Mouse (Mus musculus): ENCODE measurements at regions not wholly inside any gene's neighbourhood (a gene's known extent, or its start where the extent isn't known, plus 50 kb on each side); places are given as distances from the start of the nearest gene placed in this dataset.

DNA sequence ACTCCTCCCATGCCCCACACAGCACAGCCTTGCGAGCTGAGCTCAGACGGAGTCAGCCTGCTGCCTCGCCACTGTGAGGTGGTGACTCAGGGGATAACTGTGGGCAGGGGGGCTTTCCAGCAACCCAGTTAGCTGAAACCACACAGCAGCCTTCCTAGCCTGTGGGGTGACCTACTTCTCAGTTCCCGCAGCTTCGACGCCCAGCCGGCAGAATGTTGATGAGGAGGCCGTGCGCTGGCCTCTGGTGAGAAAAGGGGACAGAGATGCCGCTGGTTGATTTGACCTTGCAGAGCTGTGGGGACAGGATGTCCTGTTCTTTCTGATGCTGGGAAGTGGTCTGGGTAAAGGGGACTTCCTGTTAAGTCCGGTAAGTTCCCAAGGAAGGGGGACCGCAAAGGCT is 143.2 kb upstream of the Id2 start:
- no peak overlapping the region for H3K27ac ChIP-seq (ENCODE audit: low read depth, low read length)
- H3K4me3 ChIP-seq (ENCODE audit: low read depth, low read length) = no peak overlapping the region
- ATAC-seq (ENCODE audit: insufficient read depth, low FRiP score, low TSS enrichment) (no peak), DNase-seq (ENCODE audit: low spot score) (no peak)
- H3K27me3 ChIP-seq (ENCODE audit: control insufficient read depth, insufficient read depth, low read length) = no peaks in the 10 kb centered on the region
- H3K9me3 ChIP-seq (ENCODE audit: control insufficient read depth, low read length) = no peaks in the 10 kb centered on the region
- 64% methylated on average over 12 of the region's 12 CpGs for whole genome bisulfite sequencing
- H3K36me3 ChIP-seq (ENCODE audit: control insufficient read depth, insufficient read depth, low read length) = no peaks in the 10 kb centered on the region
- no peak overlapping the region for H3K4me2 ChIP-seq (ENCODE audit: low read depth)
- no peaks in the 10 kb centered on the region for H3K4me1 ChIP-seq (ENCODE audit: control insufficient read depth, insufficient read depth, low read length)
- no peak overlapping the region for H3K9ac ChIP-seq (ENCODE audit: low read length)

DNA sequence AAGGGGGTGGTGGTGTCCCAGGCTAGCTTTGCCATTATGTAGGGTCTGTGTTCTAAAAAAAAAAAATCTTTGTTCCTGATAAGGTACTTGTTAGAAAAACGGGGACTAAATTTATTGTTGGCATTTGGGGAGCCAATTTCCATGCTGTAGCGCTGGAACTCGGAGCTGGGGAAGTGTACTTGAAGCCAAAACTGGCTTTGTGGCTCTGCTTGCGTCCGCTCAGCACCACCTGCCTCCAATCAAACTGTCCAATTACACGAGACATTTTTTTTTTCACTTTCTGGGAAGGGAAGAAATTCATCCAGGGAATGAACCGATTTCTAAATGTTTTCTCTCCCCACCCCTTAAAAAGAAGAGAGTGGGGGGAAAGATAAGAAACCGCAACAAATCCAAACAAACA is 138.1 kb upstream of the Id2 start:
- H3K27me3 ChIP-seq (ENCODE audit: control insufficient read depth, insufficient read depth, low read length) = no peaks in the 10 kb centered on the region
- no peaks in the 10 kb centered on the region for H3K4me1 ChIP-seq (ENCODE audit: control insufficient read depth, insufficient read depth, low read length)
- no peak overlapping the region for H3K4me2 ChIP-seq (ENCODE audit: low read depth)
- H3K27ac ChIP-seq (ENCODE audit: low read depth, low read length) = no peak overlapping the region
- DNase-seq (ENCODE audit: low spot score) = no peak
- no peak overlapping the region for H3K4me3 ChIP-seq (ENCODE audit: low read depth, low read length)
- ATAC-seq (ENCODE audit: insufficient read depth, low FRiP score, low TSS enrichment) = no peak
- H3K36me3 ChIP-seq (ENCODE audit: control insufficient read depth, insufficient read depth, low read length) = no peaks in the 10 kb centered on the region
- H3K9me3 ChIP-seq (ENCODE audit: control insufficient read depth, low read length) = no peaks in the 10 kb centered on the region
- H3K9ac ChIP-seq (ENCODE audit: low read length) = no peak overlapping the region
- 72% methylated on average over 8 of the region's 8 CpGs for WGBS

DNA sequence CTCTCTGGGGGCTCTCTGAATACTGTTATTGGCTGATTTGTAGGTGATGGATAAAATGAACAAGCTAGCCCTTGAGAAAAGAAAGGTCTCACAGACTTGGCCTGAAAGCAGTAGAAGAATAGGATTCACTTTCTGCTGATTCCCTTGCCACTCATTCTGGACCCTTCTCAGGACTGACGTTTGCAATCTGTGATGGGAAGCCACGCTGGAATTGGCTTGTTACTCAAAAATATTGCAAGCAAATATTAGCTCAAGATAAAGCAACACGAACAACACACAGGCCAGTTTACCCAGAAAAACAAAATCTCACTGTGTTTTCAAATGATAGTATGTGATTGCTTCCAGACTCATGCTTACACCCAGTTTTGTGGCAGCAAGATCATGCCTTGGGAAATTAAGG is 137.7 kb upstream of the Id2 start:
- H3K36me3 ChIP-seq (ENCODE audit: control insufficient read depth, insufficient read depth, low read length) = no peaks in the 10 kb centered on the region
- H3K4me1 ChIP-seq (ENCODE audit: control insufficient read depth, insufficient read depth, low read length) = no peaks in the 10 kb centered on the region
- no peaks in the 10 kb centered on the region for H3K27me3 ChIP-seq (ENCODE audit: control insufficient read depth, insufficient read depth, low read length)
- H3K4me2 ChIP-seq (ENCODE audit: low read depth) = no peak overlapping the region
- no peak overlapping the region for H3K4me3 ChIP-seq (ENCODE audit: low read depth, low read length)
- no peaks in the 10 kb centered on the region for H3K9me3 ChIP-seq (ENCODE audit: control insufficient read depth, low read length)
- H3K9ac ChIP-seq (ENCODE audit: low read length) = no peak overlapping the region
- 88% methylated on average over 3 of the region's 3 CpGs for WGBS
- no peak overlapping the region for H3K27ac ChIP-seq (ENCODE audit: low read depth, low read length)
- ATAC-seq (ENCODE audit: insufficient read depth, low FRiP score, low TSS enrichment) (no peak), DNase-seq (ENCODE audit: low spot score) (no peak)

GRCm38 (mm10) chr12:25233027-25233535 is 136.1 kb upstream of the Id2 start:
- H3K4me1 ChIP-seq (ENCODE audit: control insufficient read depth, insufficient read depth, low read length) = no peaks in the 10 kb centered on the region
- no peak overlapping the region for H3K4me3 ChIP-seq (ENCODE audit: low read depth, low read length)
- ATAC-seq (ENCODE audit: insufficient read depth, low FRiP score, low TSS enrichment) = no peak
- H3K27ac ChIP-seq (ENCODE audit: low read depth, low read length) = no peak overlapping the region
- no peak overlapping the region for H3K9ac ChIP-seq (ENCODE audit: low read length)
- H3K4me2 ChIP-seq (ENCODE audit: low read depth) = no peak overlapping the region
- no peak for DNase-seq (ENCODE audit: low spot score)
- no peaks in the 10 kb centered on the region for H3K27me3 ChIP-seq (ENCODE audit: control insufficient read depth, insufficient read depth, low read length)
- no peaks in the 10 kb centered on the region for H3K36me3 ChIP-seq (ENCODE audit: control insufficient read depth, insufficient read depth, low read length)
- 69% methylated on average over 4 of the region's 4 CpGs for WGBS
- H3K9me3 ChIP-seq (ENCODE audit: control insufficient read depth, low read length) = no peaks in the 10 kb centered on the region

GRCm38 (mm10) chr12:25232358-25233026 is 135.6 kb upstream of the Id2 start:
- DNase-seq (ENCODE audit: low spot score) (no peak), ATAC-seq (ENCODE audit: insufficient read depth, low FRiP score, low TSS enrichment) (no peak)
- H3K27me3 ChIP-seq (ENCODE audit: control insufficient read depth, insufficient read depth, low read length) = no peaks in the 10 kb centered on the region
- H3K4me3 ChIP-seq (ENCODE audit: low read depth, low read length) = no peak overlapping the region
- WGBS = 86% methylated on average over 5 of the region's 5 CpGs
- H3K4me2 ChIP-seq (ENCODE audit: low read depth) = no peak overlapping the region
- no peaks in the 10 kb centered on the region for H3K36me3 ChIP-seq (ENCODE audit: control insufficient read depth, insufficient read depth, low read length)
- no peak overlapping the region for H3K9ac ChIP-seq (ENCODE audit: low read length)
- no peaks in the 10 kb centered on the region for H3K9me3 ChIP-seq (ENCODE audit: control insufficient read depth, low read length)
- no peaks in the 10 kb centered on the region for H3K4me1 ChIP-seq (ENCODE audit: control insufficient read depth, insufficient read depth, low read length)
- no peak overlapping the region for H3K27ac ChIP-seq (ENCODE audit: low read depth, low read length)

DNA sequence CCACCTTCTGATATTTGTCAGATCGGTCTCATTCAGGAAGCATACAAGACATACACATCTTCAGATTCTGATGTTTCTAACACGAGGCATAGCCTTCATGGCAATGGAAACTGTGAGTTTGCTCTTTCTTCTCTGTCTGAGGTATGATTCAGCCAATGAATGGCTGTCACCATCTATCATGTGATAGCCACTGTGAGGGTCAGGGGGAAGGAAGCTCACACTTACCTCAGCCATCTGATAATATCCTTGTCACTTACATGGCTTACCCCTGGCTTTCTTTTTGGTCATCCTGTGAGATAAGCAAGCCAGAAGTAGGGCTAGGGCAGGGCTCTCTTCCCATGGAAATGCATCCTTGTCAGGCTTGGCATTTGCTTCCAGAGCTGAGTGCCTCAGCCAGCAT is 131.8 kb upstream of the Id2 start:
- no peaks in the 10 kb centered on the region for H3K27me3 ChIP-seq (ENCODE audit: control insufficient read depth, insufficient read depth, low read length)
- no peak overlapping the region for H3K4me2 ChIP-seq (ENCODE audit: low read depth)
- H3K36me3 ChIP-seq (ENCODE audit: control insufficient read depth, insufficient read depth, low read length) = no peaks in the 10 kb centered on the region
- H3K9ac ChIP-seq (ENCODE audit: low read length) = no peak overlapping the region
- no peaks in the 10 kb centered on the region for H3K9me3 ChIP-seq (ENCODE audit: control insufficient read depth, low read length)
- no peak for ATAC-seq (ENCODE audit: insufficient read depth, low FRiP score, low TSS enrichment)
- no peak for DNase-seq (ENCODE audit: low spot score)
- H3K4me3 ChIP-seq (ENCODE audit: low read depth, low read length) = no peak overlapping the region
- H3K4me1 ChIP-seq (ENCODE audit: control insufficient read depth, insufficient read depth, low read length) = no peaks in the 10 kb centered on the region
- H3K27ac ChIP-seq (ENCODE audit: low read depth, low read length) = no peak overlapping the region
- WGBS = 84% methylated on average over 2 of the region's 2 CpGs

- 91% methylated on average over 4 of the region's 4 CpGs for WGBS
- no peaks in the 10 kb centered on the region for H3K4me1 ChIP-seq (ENCODE audit: control insufficient read depth, insufficient read depth, low read length)
Observed at GRCm38 (mm10) chr12:25227736-25228135, 130.8 kb upstream of the Id2 start.

GRCm38 (mm10) chr12:25224644-25225043 is 127.7 kb upstream of the Id2 start:
- Histone ChIP-seq H3K36me3 (ENCODE audit: control insufficient read depth, insufficient read depth, low read length) (no peaks in the 10 kb centered on the region), H3K9me3 (ENCODE audit: control insufficient read depth, low read length) (no peaks in the 10 kb centered on the region), H3K27ac (ENCODE audit: low read depth, low read length) (no peak overlapping the region), H3K4me1 (ENCODE audit: control insufficient read depth, insufficient read depth, low read length) (no peaks in the 10 kb centered on the region), H3K4me3 (ENCODE audit: low read depth, low read length) (no peak overlapping the region), H3K4me2 (ENCODE audit: low read depth) (no peak overlapping the region), H3K27me3 (ENCODE audit: control insufficient read depth, insufficient read depth, low read length) (no peaks in the 10 kb centered on the region), H3K9ac (ENCODE audit: low read length) (no peak overlapping the region)
- 87% methylated on average over 4 of the region's 4 CpGs for WGBS
- ATAC-seq (ENCODE audit: insufficient read depth, low FRiP score, low TSS enrichment) (no peak), DNase-seq (ENCODE audit: low spot score) (no peak)

More at GRCm38 (mm10) chr12:25227736-25228135, 130.8 kb upstream of the Id2 start:
- DNase-seq (ENCODE audit: low spot score) (no peak), ATAC-seq (ENCODE audit: insufficient read depth, low FRiP score, low TSS enrichment) (no peak)
- Histone ChIP-seq H3K27me3 (ENCODE audit: control insufficient read depth, insufficient read depth, low read length) (no peaks in the 10 kb centered on the region), H3K36me3 (ENCODE audit: control insufficient read depth, insufficient read depth, low read length) (no peaks in the 10 kb centered on the region), H3K4me2 (ENCODE audit: low read depth) (no peak overlapping the region), H3K27ac (ENCODE audit: low read depth, low read length) (no peak overlapping the region), H3K4me3 (ENCODE audit: low read depth, low read length) (no peak overlapping the region), H3K9ac (ENCODE audit: low read length) (no peak overlapping the region), H3K9me3 (ENCODE audit: control insufficient read depth, low read length) (no peaks in the 10 kb centered on the region)

DNA sequence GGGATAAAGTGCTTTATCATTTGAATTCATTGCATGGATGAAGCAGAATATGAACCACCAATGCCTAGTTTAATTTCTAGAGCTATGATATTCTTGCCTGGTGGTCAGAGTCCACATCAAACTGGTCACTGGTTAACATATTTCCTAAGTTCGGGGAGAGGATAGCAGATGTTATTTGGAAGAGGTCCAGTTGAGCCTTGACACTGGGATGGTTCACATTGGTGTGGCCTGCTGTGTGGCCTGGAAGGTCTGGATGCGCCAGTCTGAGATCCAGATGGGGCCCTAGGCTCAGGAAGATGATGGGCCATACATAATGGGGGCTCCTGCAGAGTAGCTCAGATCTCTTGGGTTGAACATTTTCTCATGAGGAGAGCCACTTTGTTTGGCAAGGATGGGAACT is 127.3 kb upstream of the Id2 start:
- ATAC-seq (ENCODE audit: insufficient read depth, low FRiP score, low TSS enrichment) (no peak), DNase-seq (ENCODE audit: low spot score) (no peak)
- no peak overlapping the region for H3K27ac ChIP-seq (ENCODE audit: low read depth, low read length)
- WGBS = 88% methylated on average over 2 of the region's 2 CpGs
- no peak overlapping the region for H3K4me3 ChIP-seq (ENCODE audit: low read depth, low read length)
- no peaks in the 10 kb centered on the region for H3K27me3 ChIP-seq (ENCODE audit: control insufficient read depth, insufficient read depth, low read length)
- H3K36me3 ChIP-seq (ENCODE audit: control insufficient read depth, insufficient read depth, low read length) = no peaks in the 10 kb centered on the region
- no peaks in the 10 kb centered on the region for H3K9me3 ChIP-seq (ENCODE audit: control insufficient read depth, low read length)
- no peaks in the 10 kb centered on the region for H3K4me1 ChIP-seq (ENCODE audit: control insufficient read depth, insufficient read depth, low read length)
- H3K4me2 ChIP-seq (ENCODE audit: low read depth) = no peak overlapping the region
- H3K9ac ChIP-seq (ENCODE audit: low read length) = no peak overlapping the region
